Mouse (Mus musculus) adrenal gland (tissue): ENCODE results near the gene Ogn.

Experiments
- intact Hi-C: fragments of 180-260 bp; cut with DNase I; formaldehyde crosslinking; loops from one replicate; pipeline ENCODE4 v1.15.1; 2025

Ogn gene

GRCm38 (mm10) chr13:49643669-49644362, 36.0 kb downstream of the Ogn start:
- intact Hi-C loops = loop anchor here (5.0 kb wide), 1 partner anchor 82 kb away; no protein-coding TSS in a partner anchor

DNA sequence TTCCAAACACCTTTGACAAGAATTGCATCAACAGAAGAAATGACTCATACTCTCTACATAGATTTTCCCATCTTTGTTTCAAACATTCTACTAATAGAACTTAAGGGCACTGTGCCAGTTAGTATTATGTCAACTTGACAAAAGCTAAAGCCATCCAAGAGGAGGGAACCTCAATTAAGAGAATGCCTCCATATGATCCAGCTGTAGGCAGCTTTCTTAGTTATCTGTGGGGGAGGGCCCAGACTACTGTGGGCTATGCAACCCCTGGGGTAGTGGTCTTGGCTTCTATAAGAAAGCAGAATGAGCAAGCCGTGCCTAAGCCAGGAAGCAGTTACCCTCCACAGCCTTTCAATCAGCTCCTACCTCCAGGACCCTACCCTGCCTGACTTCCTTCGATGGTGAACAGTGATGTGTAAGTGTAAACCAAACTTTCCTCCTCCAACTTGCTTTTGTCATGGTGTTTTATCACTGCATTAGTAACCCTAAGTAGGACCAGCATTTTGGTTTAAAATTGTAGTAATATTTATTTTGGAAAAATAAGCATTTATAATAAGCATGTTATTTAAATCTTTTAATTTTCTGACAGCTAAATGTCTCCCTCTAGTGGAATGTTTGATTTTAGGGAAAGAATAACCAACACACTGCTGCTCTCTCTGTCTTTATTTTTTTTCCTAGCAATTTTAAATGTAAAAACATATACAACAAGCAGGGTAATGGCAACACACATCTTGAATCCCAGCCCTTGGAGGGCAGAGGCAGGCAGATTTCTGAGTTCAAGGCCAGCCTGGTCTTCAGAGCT, 37.1 kb downstream of the Ogn start:
- intact Hi-C loops = loop anchor here (1.0 to 5.0 kb wide), 2 partner anchors 83 to 196 kb away; no protein-coding TSS in a partner anchor

DNA sequence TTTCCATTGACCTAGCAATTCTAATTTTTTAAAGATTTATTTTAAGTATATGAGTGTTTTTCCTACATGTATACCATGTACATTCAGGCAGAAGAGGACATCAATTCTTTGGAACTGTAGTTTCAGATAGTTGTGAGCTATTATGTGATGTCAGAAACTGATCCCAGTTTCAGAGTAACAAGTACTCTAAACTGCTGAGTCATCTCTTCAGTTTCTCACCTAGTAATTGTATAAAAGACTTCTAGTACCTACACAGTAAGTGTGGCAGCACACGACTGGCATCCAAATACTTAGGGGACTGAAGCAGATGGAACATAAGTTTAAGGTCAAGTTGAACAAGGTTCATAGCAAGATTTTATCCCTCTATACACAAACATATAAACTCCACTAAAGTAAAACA, 38.2 kb downstream of the Ogn start:
- intact Hi-C loops = no loop called here

DNA sequence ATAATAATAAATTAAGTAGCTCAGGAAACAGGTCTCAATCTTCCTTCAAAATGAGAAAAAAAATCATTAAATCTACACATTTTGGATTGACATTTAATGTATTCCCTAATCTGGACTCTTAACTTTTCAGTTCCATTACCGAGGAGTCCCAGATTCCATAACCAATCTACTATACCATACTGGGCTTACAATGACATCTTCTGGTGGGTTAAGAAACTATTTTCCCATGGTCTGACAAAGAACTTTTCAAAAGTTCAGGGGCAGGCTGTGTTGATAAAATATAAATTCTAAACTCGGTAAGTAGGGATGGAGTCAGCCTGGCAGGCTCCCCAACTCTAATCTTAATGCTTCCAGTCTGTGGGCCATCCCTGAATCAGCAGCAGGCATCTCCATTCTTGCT, 43.3 kb downstream of the Ogn start:
- intact Hi-C loops = loop anchor here (5.0 kb wide), 1 partner anchor 314 kb away; no protein-coding TSS in a partner anchor

DNA sequence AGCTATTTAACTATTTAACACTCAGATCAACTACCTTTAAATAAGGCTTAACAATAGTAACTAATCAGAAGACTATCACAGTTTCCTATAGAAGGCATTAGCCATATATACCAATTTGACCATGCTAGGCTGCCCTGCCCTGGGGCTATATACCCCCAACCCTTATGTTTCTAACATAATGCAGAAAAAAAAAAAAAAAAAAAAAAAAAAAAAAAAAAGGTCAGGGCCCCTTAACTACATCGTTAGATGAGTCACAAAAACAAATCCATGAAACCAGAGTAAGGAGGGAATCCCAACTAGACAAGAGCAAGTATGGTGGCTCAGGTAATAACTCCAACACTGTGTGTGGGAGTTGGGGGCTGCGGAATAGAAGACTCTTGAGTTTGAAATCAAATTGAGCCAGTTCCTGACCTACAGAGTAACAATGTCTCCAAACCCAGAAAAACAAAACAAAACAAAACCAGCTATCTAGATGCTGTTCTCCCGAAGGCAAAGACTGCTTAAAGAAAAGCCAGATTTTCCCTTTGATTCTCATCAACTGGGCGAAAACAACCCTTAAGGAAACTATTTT, 44.0 kb downstream of the Ogn start:
- intact Hi-C loops = loop anchor here (5.0 kb wide), 1 partner anchor 315 kb away; no protein-coding TSS in a partner anchor

GRCm38 (mm10) chr13:49652481-49653179, 44.8 kb downstream of the Ogn start, which contains the start of the genes Cenpp and Nol8:
Gene Cenpp, minus strand, starts transcription at chr13:49652785.
Gene Nol8, plus strand, starts transcription at chr13:49653078.
- intact Hi-C loops = loop anchor here (5.0 kb wide), 1 partner anchor 315 kb away; no protein-coding TSS in a partner anchor

DNA sequence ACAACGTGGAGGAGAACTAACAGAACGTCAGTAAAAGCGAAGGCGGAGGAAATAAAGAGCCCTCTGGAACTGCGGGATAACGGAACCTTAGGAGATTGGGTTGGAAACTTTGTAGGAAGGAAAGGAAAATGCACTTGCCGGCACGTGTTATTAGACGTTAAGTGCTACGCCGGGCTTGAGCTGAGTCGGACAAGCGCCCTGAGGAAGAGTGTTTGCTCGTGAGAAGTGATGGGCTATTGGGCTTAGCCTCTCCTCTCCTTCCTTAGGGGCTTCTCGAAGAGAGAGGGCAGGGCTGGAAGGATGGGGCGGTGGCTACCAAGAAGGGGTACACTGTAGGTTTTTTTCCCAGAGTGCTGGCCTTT, 45.3 kb downstream of the Ogn start:
- intact Hi-C loops = loop anchor here (5.0 kb wide), 1 partner anchor 316 kb away; no protein-coding TSS in a partner anchor
